Mouse (Mus musculus) R1 (cell line): ENCODE results near the gene Tgfbr2.

Experiments used
- DNase-seq: peaks from one replicate; pipeline ENCODE4 v3.0.0-alpha.2; 2018; ENCODE audit warnings: low read depth, low spot score

The Tgfbr2 gene

GRCm38 (mm10) chr9:116193889-116194450, 18.8 kb upstream of the Tgfbr2 start:
- no peak for DNase-seq

DNA sequence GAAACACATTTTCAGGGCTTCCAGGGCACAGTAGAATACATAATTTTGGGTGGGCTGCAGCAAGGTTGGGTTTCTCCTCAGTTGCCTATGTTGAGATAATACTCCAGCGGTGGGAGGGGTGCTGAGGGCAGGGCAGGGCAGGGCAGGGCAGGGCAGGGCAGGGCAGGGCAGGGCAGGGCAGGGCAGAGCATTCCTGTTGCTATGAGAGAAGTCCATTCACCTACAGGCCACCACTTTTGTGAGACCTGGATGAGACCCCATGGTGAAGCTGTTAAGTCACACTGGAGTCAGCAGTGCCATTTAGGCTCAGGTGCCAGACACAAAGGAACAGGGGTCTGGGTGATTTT, 18.3 kb upstream of the Tgfbr2 start:
- peak; percentile 35 for DNase-seq

GRCm38 (mm10) chr9:116192826-116193534, 17.8 kb upstream of the Tgfbr2 start:
- no peak for DNase-seq

DNA sequence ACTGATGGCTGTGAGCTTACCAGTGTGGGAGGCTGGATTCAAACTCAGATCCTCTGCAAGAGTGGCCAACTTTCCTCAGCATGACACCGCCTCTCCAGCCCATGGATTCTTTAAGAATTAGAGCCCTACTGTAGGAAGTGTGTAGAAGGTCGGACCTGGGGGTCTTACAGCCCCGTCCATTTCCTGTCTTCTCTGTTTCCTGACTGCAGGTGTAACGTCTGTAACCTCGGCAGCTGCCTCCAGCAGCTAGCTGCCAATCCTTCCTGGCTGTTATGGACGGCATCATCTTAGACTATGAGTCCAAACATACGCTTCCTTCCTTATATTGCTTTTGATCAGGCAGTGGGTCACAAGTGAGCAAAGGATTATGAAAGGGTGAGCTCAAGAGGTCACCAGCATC, 17.1 kb upstream of the Tgfbr2 start:
- no peak for DNase-seq

DNA sequence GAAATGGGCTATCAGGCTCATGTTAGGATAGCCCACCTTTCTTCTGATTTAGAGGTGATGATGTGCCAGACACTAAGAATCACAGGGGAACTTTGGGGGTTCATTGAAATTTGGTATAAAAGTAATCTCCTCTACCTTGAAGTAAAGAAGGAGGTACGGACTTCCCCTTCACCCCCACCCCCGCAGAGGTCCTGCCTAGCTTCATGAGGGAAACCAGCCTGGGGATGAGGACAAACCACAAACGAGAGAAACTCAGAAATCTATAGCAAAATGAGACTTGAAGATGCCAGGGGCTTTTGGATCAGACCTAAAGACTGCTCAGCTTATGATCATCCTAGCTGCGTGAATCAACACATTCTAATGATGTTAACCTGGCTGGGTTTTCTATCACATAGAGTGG, 14.7 kb upstream of the Tgfbr2 start:
- no peak for DNase-seq

DNA sequence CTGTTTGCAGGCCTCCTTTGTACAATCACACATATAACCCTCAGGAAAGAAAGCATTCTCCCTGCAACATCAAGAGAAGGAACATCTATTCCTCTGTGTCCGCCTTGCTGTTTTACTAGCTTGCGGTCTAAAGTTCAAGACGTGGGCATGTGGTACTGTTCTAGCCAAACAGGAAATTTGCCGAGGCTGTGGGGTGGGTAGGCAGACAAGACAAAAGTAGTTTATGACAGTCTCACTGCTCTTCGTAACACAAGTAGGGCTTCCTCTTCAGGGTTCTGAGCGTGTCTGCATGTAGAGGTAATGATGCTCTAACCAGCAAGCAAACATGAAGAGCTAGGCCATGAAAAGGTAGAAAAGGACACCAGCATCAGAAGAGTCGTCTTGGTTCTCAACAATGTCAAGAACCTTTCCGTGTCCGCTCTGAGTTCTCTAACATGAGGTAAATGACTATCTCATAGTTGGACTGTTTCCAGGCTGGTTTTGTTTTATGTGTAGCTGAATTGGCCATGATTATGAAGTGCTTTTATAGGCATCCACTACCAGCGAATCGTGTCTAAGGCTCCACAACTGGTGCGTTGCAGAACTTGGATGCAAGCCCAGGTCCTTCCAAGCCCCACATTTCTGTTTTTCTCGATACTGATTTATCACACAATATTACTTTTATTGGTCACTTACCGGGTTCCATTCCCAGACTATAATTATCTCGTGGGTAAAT, 13.9 kb upstream of the Tgfbr2 start:
- DNase-seq: no peak

GRCm38 (mm10) chr9:116187181-116187731, 12.1 kb upstream of the Tgfbr2 start:
- DNase-seq: no peak

DNA sequence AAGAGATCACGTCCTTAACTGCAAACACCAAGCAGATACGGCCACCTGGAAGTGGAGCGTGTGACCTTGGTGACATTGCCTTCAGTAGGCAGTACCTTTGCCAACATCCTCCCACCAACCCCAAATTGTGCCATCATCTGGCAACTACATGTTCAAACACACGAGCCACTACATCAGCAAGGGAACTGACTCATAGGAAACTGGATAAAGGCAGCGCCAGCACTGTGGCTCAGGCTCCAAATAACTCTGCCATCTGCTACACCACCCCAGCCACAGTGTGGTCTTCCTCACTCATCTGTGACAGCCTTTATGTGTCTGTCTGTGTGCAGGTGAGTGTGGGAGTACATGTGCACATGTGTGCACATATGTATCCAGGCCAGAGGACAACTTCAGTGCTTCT, 9.7 kb upstream of the Tgfbr2 start:
- no peak for DNase-seq

- no peak for DNase-seq
Measured at GRCm38 (mm10) chr9:116183035-116183434, 7.9 kb upstream of the Tgfbr2 start.

GRCm38 (mm10) chr9:116181608-116182007, 6.4 kb upstream of the Tgfbr2 start:
- no peak for DNase-seq

DNA sequence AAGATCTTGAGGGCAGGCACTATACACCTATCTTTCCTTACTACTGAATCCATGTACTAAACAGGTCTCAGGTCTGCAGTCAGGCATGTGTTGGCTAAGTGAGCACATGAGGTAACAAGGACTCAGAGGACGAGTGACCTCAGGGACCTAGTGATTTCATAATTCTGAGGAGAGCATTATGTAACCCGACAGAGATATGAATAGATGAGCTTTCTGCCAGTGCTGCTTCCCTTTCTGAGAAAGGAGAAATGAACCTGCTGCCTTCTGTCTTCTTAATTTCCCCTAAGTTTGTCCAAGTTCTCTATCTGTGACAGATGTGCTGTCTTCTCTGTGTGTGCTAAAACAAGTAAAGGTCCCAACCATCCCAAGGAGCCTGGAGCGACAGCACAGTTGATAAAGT, 3.0 kb upstream of the Tgfbr2 start:
- DNase-seq: no peak

GRCm38 (mm10) chr9:116177108-116177507, 1.9 kb upstream of the Tgfbr2 start:
- no peak for DNase-seq

GRCm38 (mm10) chr9:116175488-116176115, 442 bp upstream of the Tgfbr2 start:
- peak; percentile 79 for DNase-seq

GRCm38 (mm10) chr9:116173473-116174170, 1.5 kb downstream of the Tgfbr2 start:
- DNase-seq: no peak

- DNase-seq: no peak
Measured at GRCm38 (mm10) chr9:116173059-116173458, 2.1 kb downstream of the Tgfbr2 start.

GRCm38 (mm10) chr9:116169067-116169466, 6.1 kb downstream of the Tgfbr2 start:
- no peak for DNase-seq

DNA sequence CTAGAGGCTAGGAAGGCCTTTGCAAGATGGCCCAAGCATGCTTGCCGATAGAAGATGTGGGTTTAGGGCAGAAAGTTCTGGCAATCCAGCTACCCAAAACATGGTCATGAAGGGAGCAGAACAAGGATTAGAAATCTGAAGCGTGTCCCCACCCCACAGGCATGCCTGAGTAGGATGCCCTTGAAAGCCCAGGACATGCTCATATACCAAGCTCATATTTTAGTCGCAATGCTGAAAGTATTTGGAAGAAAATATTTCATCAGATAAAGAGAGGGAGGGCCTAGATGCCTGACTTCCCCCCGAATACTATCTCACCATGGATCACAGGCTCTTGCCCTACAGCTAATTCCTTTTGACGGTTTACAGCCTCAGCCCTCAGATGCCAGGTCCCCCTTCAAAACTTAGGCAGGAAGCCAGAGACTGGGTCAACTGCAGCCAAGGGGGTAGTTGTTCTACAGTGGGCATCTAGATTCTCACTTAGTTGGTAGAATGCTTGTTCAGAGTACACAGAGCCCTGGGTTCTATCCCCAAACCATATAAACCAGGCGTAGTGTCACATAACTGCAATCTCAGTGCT, 7.8 kb downstream of the Tgfbr2 start:
- DNase-seq: no peak

DNA sequence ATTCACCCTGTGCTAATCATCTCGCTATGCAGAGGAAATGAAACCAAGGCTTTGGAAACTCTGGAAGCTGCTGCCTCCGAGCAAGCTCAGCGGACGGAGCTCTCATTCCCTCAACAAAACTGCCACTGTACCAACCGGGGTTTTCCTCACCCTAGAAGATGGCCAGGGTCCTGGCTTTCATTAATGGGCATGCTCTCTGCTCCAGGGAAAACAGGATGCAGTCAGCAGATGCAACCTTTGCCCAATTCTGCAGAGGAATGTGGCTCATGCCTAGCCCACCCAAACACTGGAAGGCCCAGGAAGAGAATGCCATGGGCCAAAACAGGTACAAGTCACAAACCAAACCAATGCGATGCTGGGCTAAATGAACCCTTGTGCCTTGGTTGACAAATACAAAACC, 8.8 kb downstream of the Tgfbr2 start:
- DNase-seq: no peak

GRCm38 (mm10) chr9:116163883-116164282, 11.3 kb downstream of the Tgfbr2 start:
- DNase-seq: no peak

DNA sequence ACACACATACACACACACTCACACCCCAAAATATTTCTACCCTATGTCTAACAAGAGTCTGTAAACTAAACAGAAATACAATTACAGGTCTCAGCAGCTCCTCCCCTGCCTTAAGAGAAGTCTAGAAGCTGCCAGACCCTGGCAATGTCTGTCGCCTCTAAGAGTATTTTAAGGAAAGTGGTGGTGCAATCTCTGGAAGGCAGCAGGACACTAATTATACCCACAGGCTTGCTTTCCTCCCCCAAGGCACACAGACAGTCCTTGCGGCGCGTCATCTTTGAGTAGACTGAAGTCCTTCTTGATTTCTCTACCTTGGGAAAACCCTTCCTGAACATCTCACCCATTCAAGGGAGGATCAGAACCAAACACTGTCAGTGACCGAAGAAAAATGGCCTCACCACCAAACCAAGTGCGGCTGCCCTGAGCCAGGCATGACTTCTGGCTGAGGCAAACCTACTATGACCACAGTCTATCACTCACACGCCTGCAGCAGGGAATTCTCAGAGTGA, 12.2 kb downstream of the Tgfbr2 start:
- DNase-seq: no peak

- DNase-seq: no peak
Measured at GRCm38 (mm10) chr9:116160860-116161259, 14.3 kb downstream of the Tgfbr2 start.
